Comparison of ENCODE assay signal across 17 mouse cellular contexts in genomic region chr12:64229510-64230078, GRCm38 (mm10).
DNase-seq lines count a peak whose midpoint lies in the region; ATAC-seq and TF ChIP-seq lines count a peak whose summit lies in the region.
"Had no signal": no experiment of that assay in that cellular context is flagged by ENCODE, and none has a peak within 500 bp of the region (broad histone marks: within the 10 kb centered on the region; RNA-seq: fewer than 3 reads in every experiment).

No protein-coding gene starts in this region.

- no peak for TF ChIP-seq CTCF in forebrain, postnatal 0 days (IDR thresholded peaks at IDR 0.05; ENCODE audit: low read depth)

- no peak overlapping the region for H3K4me2 ChIP-seq in hindbrain, embryonic 15.5 days
- H3K4me2 ChIP-seq in hindbrain, embryonic 12.5 days (replicated peaks), result no peak overlapping the region
- H3K4me2 ChIP-seq in midbrain, embryonic 16.5 days (ENCODE audit: low read length), result no peak overlapping the region
- no peak overlapping the region for H3K4me2 ChIP-seq in midbrain, embryonic 11.5 days
- no peak overlapping the region for H3K4me2 ChIP-seq in forebrain, postnatal 0 days (ENCODE audit: low read depth)
- H3K4me2 ChIP-seq: heart, embryonic 15.5 days had no signal

- H3K36me3 ChIP-seq in hindbrain, embryonic 15.5 days, result no peaks in the 10 kb centered on the region
- H3K36me3 ChIP-seq in hindbrain, embryonic 12.5 days, result no peaks in the 10 kb centered on the region
- no peaks in the 10 kb centered on the region for H3K36me3 ChIP-seq in midbrain, embryonic 16.5 days (ENCODE audit: control insufficient read depth, insufficient read depth, low read length)
- no peaks in the 10 kb centered on the region for H3K36me3 ChIP-seq in midbrain, embryonic 11.5 days (ENCODE audit: control insufficient read depth, insufficient read depth, low read length)
- H3K36me3 ChIP-seq in forebrain, postnatal 0 days (ENCODE audit: insufficient read depth), result no peaks in the 10 kb centered on the region
- H3K36me3 ChIP-seq: heart, embryonic 15.5 days; limb, embryonic 10.5 days had no signal

- ATAC-seq in hindbrain, embryonic 15.5 days (ENCODE audit: low FRiP score, low read depth), result 0 out of 2 replicates have a peak, but pooled peaks have one; percentile 59
- ATAC-seq in hindbrain, embryonic 12.5 days (ENCODE audit: low FRiP score), result no peak
- ATAC-seq in midbrain, embryonic 16.5 days, result peak; percentile 84
- ATAC-seq in midbrain, embryonic 11.5 days (ENCODE audit: low FRiP score), result no peak
- ATAC-seq in forebrain, postnatal 0 days, result peak; percentile 81; the same call in 1 of the 2 replicates

- H3K9me3 ChIP-seq in hindbrain, embryonic 15.5 days, result no peaks in the 10 kb centered on the region
- H3K9me3 ChIP-seq in hindbrain, embryonic 12.5 days (replicated peaks), result no peaks in the 10 kb centered on the region
- H3K9me3 ChIP-seq in midbrain, embryonic 16.5 days (replicated peaks; ENCODE audit: control insufficient read depth, low read length, poor library complexity, severe bottlenecking), result no peaks in the 10 kb centered on the region
- H3K9me3 ChIP-seq in midbrain, embryonic 11.5 days (ENCODE audit: control insufficient read depth, low read length), result no peaks in the 10 kb centered on the region
- no peaks in the 10 kb centered on the region for H3K9me3 ChIP-seq in forebrain, postnatal 0 days (ENCODE audit: low read length)
- H3K9me3 ChIP-seq: heart, embryonic 15.5 days; limb, embryonic 10.5 days had no signal

- H3K4me3 ChIP-seq in hindbrain, embryonic 15.5 days, result no peak overlapping the region
- H3K4me3 ChIP-seq in hindbrain, embryonic 12.5 days, result no peak overlapping the region
- H3K4me3 ChIP-seq in midbrain, embryonic 16.5 days (ENCODE audit: low read depth, low read length), result no peak overlapping the region
- no peak overlapping the region for H3K4me3 ChIP-seq in midbrain, embryonic 11.5 days (ENCODE audit: low read depth, low read length)
- H3K4me3 ChIP-seq in forebrain, postnatal 0 days (ENCODE audit: low read depth, low read length), result no peak overlapping the region
- H3K4me3 ChIP-seq: gastrocnemius, adult 2 months; heart, embryonic 15.5 days; limb, embryonic 10.5 days had no signal

- no peak for DNase-seq in midbrain, embryonic 11.5 days (ENCODE audit: low spot score, missing footprints)
- DNase-seq in forebrain, postnatal 0 days, result peak; percentile 51
- peak; percentile 19 to 27 for DNase-seq in layer of hippocampus, postnatal 36 days
- no peak for DNase-seq in heart, adult 8-10 months (ENCODE audit: low spot score)
- DNase-seq: adrenal gland, adult 8-10 months; cerebellum, adult 9-10 months; gastrocnemius, adult 2 months; heart, adult 11 months; kidney, adult 9 months; lung, postnatal 10 days; thymus, adult 2 months had no signal

- WGBS in hindbrain, embryonic 15.5 days, result 63% methylated on average over 1 of the region's 1 CpGs
- WGBS in hindbrain, embryonic 12.5 days, result 79% methylated on average over 1 of the region's 1 CpGs
- 69% methylated on average over 1 of the region's 1 CpGs for WGBS in midbrain, embryonic 16.5 days
- 82% methylated on average over 1 of the region's 1 CpGs for WGBS in midbrain, embryonic 11.5 days
- 31% methylated on average over 1 of the region's 1 CpGs for WGBS in forebrain, postnatal 0 days

- no peak overlapping the region for H3K9ac ChIP-seq in hindbrain, embryonic 15.5 days
- no peak overlapping the region for H3K9ac ChIP-seq in hindbrain, embryonic 12.5 days
- no peak overlapping the region for H3K9ac ChIP-seq in midbrain, embryonic 16.5 days (ENCODE audit: low read depth, low read length)
- no peak overlapping the region for H3K9ac ChIP-seq in midbrain, embryonic 11.5 days (ENCODE audit: low read length)
- H3K9ac ChIP-seq in forebrain, postnatal 0 days, result no peak overlapping the region
- H3K9ac ChIP-seq: heart, embryonic 15.5 days; liver, embryonic 14.5 days had no signal

- H3K27ac ChIP-seq in hindbrain, embryonic 15.5 days (replicated peaks), result no peak overlapping the region
- no peak overlapping the region for H3K27ac ChIP-seq in hindbrain, embryonic 12.5 days
- H3K27ac ChIP-seq in midbrain, embryonic 16.5 days (ENCODE audit: low read length), result no peak overlapping the region
- no peak overlapping the region for H3K27ac ChIP-seq in midbrain, embryonic 11.5 days (ENCODE audit: low read depth, low read length)
- H3K27ac ChIP-seq in forebrain, postnatal 0 days (ENCODE audit: low read depth, low read length), result no peak overlapping the region
- H3K27ac ChIP-seq: gastrocnemius, adult 2 months; heart, embryonic 15.5 days; limb, embryonic 10.5 days; liver, embryonic 14.5 days had no signal

- no peaks in the 10 kb centered on the region for H3K4me1 ChIP-seq in hindbrain, embryonic 15.5 days (replicated peaks)
- no peaks in the 10 kb centered on the region for H3K4me1 ChIP-seq in hindbrain, embryonic 12.5 days
- no peaks in the 10 kb centered on the region for H3K4me1 ChIP-seq in midbrain, embryonic 16.5 days (ENCODE audit: control insufficient read depth, insufficient read depth, low read length)
- no peaks in the 10 kb centered on the region for H3K4me1 ChIP-seq in midbrain, embryonic 11.5 days (ENCODE audit: control insufficient read depth, insufficient read depth, low read length)
- no peaks in the 10 kb centered on the region for H3K4me1 ChIP-seq in forebrain, postnatal 0 days (ENCODE audit: insufficient read depth)
- H3K4me1 ChIP-seq: heart, embryonic 15.5 days; limb, embryonic 10.5 days had no signal

- no peaks in the 10 kb centered on the region for H3K27me3 ChIP-seq in hindbrain, embryonic 15.5 days
- H3K27me3 ChIP-seq in hindbrain, embryonic 12.5 days, result no peaks in the 10 kb centered on the region
- H3K27me3 ChIP-seq in midbrain, embryonic 16.5 days (ENCODE audit: control insufficient read depth, insufficient read depth, low read depth, low read length), result no peaks in the 10 kb centered on the region
- no peaks in the 10 kb centered on the region for H3K27me3 ChIP-seq in midbrain, embryonic 11.5 days (ENCODE audit: control insufficient read depth, insufficient read depth, low read length)
- no peaks in the 10 kb centered on the region for H3K27me3 ChIP-seq in forebrain, postnatal 0 days (ENCODE audit: insufficient read depth, low read length)
- H3K27me3 ChIP-seq: heart, embryonic 15.5 days had no signal

Comparison
In these comparisons a context has a peak if more than half of its experiments do, and no peak if none do; other contexts are left out.
1. ATAC-seq: peak in hindbrain, embryonic 15.5 days (single experiment), midbrain, embryonic 16.5 days (single experiment) and forebrain, postnatal 0 days (single experiment); none in hindbrain, embryonic 12.5 days (single experiment) and midbrain, embryonic 11.5 days (single experiment).
2. DNase-seq: peak in forebrain, postnatal 0 days (single experiment) and layer of hippocampus, postnatal 36 days (2 of 2); none in midbrain, embryonic 11.5 days (single experiment) and heart, adult 8-10 months (single experiment).